In genomic region chr5:140891080-140891479, GRCm38 (mm10) we compare ENCODE assay signal across 12 mouse cellular contexts.
DNase-seq lines count a peak whose midpoint lies in the region; ATAC-seq and TF ChIP-seq lines count a peak whose summit lies in the region.
"Had no signal": no experiment of that assay in that cellular context is flagged by ENCODE, and none has a peak within 500 bp of the region (broad histone marks: within the 10 kb centered on the region; RNA-seq: fewer than 3 reads in every experiment).

No protein-coding gene starts in this region.

- no peak for ATAC-seq in forebrain, postnatal 0 days
- ATAC-seq in forebrain, embryonic 12.5 days (ENCODE audit: low FRiP score): no peak

- H3K27ac ChIP-seq in forebrain, postnatal 0 days (ENCODE audit: low read depth, low read length): no peak overlapping the region
- H3K27ac ChIP-seq in forebrain, embryonic 12.5 days: no peak overlapping the region
- no peak overlapping the region for H3K27ac ChIP-seq in left cerebral cortex, adult 2 months
- H3K27ac ChIP-seq in thymus, adult 2 months (ENCODE audit: control insufficient read depth, insufficient read depth, low read length): peak overlapping the region; percentile 45; the same call in 1 of the 2 replicates
- H3K27ac ChIP-seq: liver, embryonic 13.5 days had no signal

- no peak for TF ChIP-seq POLR2A in thymus, adult 2 months (IDR thresholded peaks at IDR 0.05; ENCODE audit: control insufficient read depth, extremely low read depth, insufficient read depth, low read length, poor library complexity)

- intact Hi-C loops in left cerebral cortex, adult 2 months (cut with DNase I): loop anchor here (2.0 to 5.0 kb wide), 2 partner anchors 72 to 186 kb away; no protein-coding TSS in a partner anchor

- no peaks in the 10 kb centered on the region for H3K36me3 ChIP-seq in forebrain, postnatal 0 days (ENCODE audit: insufficient read depth)
- no peaks in the 10 kb centered on the region for H3K36me3 ChIP-seq in forebrain, embryonic 12.5 days (replicated peaks)
- H3K36me3 ChIP-seq in thymus, adult 2 months (ENCODE audit: control insufficient read depth, insufficient read depth, low read length): peaks cover 16% of the 10 kb centered on the region
- H3K36me3 ChIP-seq: liver, embryonic 13.5 days had no signal

- H3K9ac ChIP-seq in forebrain, postnatal 0 days: no peak overlapping the region
- no peak overlapping the region for H3K9ac ChIP-seq in forebrain, embryonic 12.5 days
- H3K9ac ChIP-seq: liver, embryonic 13.5 days had no signal

- no peak overlapping the region for H3K4me2 ChIP-seq in forebrain, postnatal 0 days (ENCODE audit: low read depth)
- no peak overlapping the region for H3K4me2 ChIP-seq in forebrain, embryonic 12.5 days
- H3K4me2 ChIP-seq: liver, embryonic 13.5 days had no signal

- H3K4me3 ChIP-seq in forebrain, postnatal 0 days (ENCODE audit: low read depth, low read length): no peak overlapping the region
- H3K4me3 ChIP-seq in forebrain, embryonic 12.5 days (replicated peaks): no peak overlapping the region
- H3K4me3 ChIP-seq in left cerebral cortex, adult 2 months: no peak overlapping the region
- no peak overlapping the region for H3K4me3 ChIP-seq in thymus, adult 2 months (ENCODE audit: control insufficient read depth, insufficient read depth, low read length)
- H3K4me3 ChIP-seq: liver, embryonic 13.5 days had no signal

- 64% methylated on average over 10 of the region's 10 CpGs for WGBS in forebrain, postnatal 0 days
- 67% methylated on average over 10 of the region's 10 CpGs for WGBS in forebrain, embryonic 12.5 days
- 57% methylated on average over 9 of the region's 10 CpGs for WGBS in thymus, adult 2 months

- H3K4me1 ChIP-seq in forebrain, postnatal 0 days (ENCODE audit: insufficient read depth): no peaks in the 10 kb centered on the region
- no peaks in the 10 kb centered on the region for H3K4me1 ChIP-seq in forebrain, embryonic 12.5 days
- peaks cover 22% of the 10 kb centered on the region for H3K4me1 ChIP-seq in thymus, adult 2 months (replicated peaks; ENCODE audit: control insufficient read depth, insufficient read depth, low read length)
- H3K4me1 ChIP-seq: liver, embryonic 13.5 days had no signal

- TF ChIP-seq CTCF in forebrain, postnatal 0 days (IDR thresholded peaks at IDR 0.05; ENCODE audit: low read depth): peak; percentile 43
- peak; percentile 47 for TF ChIP-seq CTCF in left cerebral cortex, adult 2 months (IDR thresholded peaks at IDR 0.05)
- TF ChIP-seq CTCF in thymus, adult 2 months (IDR thresholded peaks at IDR 0.05; ENCODE audit: borderline replicate concordance, control insufficient read depth, extremely low read depth, insufficient read depth, low read length, poor library complexity): no peak

- H3K27me3 ChIP-seq in forebrain, postnatal 0 days (ENCODE audit: insufficient read depth, low read length): no peaks in the 10 kb centered on the region
- H3K27me3 ChIP-seq in forebrain, embryonic 12.5 days: no peaks in the 10 kb centered on the region; the same call in 1 of the 2 replicates
- no peaks in the 10 kb centered on the region for H3K27me3 ChIP-seq in thymus, adult 2 months (ENCODE audit: control insufficient read depth, insufficient read depth, low read length)

- DNase-seq in forebrain, postnatal 0 days: no peak
- DNase-seq in left cerebral cortex, adult 2 months (ENCODE audit: extremely low spot score in 1 of 2, low spot score in 2 of 2): no peak
- no peak for DNase-seq in left cerebral cortex, adult 18-20 months (ENCODE audit: low spot score in 2 of 2)
- peak; percentile 33 for DNase-seq in thymus, adult 2 months
- DNase-seq in thymus, adult 18-20 months: no peak
- DNase-seq in urinary bladder, postnatal 25 days (ENCODE audit: low spot score): no peak
- DNase-seq in ovary, postnatal 14 days (ENCODE audit: low spot score): no peak
- DNase-seq: cerebellum, adult 9-11 months; gastrocnemius, postnatal 36 days; kidney, adult 11 months; liver, embryonic 13.5 days had no signal

- H3K9me3 ChIP-seq in forebrain, postnatal 0 days (ENCODE audit: low read length): no peaks in the 10 kb centered on the region
- H3K9me3 ChIP-seq in forebrain, embryonic 12.5 days: no peaks in the 10 kb centered on the region
- H3K9me3 ChIP-seq: liver, embryonic 13.5 days had no signal
